Mouse (Mus musculus) cerebellum, postnatal 4 days (tissue): Measurements from ENCODE around the gene Rragb.
A peak's percentile ranks its signal among the peaks of the same experiment; 100 is the strongest.
"Not testable (repeated sequence)": the region's sequence is repeated elsewhere in the genome, so short reads cannot be mapped to it uniquely, and the experiment has no call there.

Source experiments
- DNase-seq, 2 experiments: peaks; one replicate each; pipeline ENCODE4 v3.0.0; 2022; ENCODE audit warnings: low spot score in 2 of 2, mixed read lengths in 1 of 2

Gene Rragb

GRCm38 (mm10) chrX:153139734-153140515, at the start of gene Rragb:
Gene Rragb, plus strand, starts transcription at chrX:153139981.
- DNase-seq = peak; percentile 46 to 77

GRCm38 (mm10) chrX:153118486-153118885, 21.3 kb upstream of the Rragb start, which contains the start of gene Foxr2:
Gene Foxr2, plus strand, starts transcription at chrX:153118786.
- DNase-seq = no peak

GRCm38 (mm10) chrX:153119013-153119412, 20.8 kb upstream of the Rragb start:
- DNase-seq = no peak

GRCm38 (mm10) chrX:153142656-153143055, 2.9 kb downstream of the Rragb start:
- no peak for DNase-seq

GRCm38 (mm10) chrX:153151766-153152165, 12.0 kb downstream of the Rragb start:
- DNase-seq = no peak

- DNase-seq = peak in 1 of 2 experiments; percentile 8
Observed at GRCm38 (mm10) chrX:153155322-153155721, 15.5 kb downstream of the Rragb start.

- DNase-seq = no peak
Observed at GRCm38 (mm10) chrX:153174786-153175185, 35.0 kb downstream of the Rragb start.

GRCm38 (mm10) chrX:153182221-153182620, 42.4 kb downstream of the Rragb start:
- no peak for DNase-seq

- DNase-seq = not testable (repeated sequence)
Observed at GRCm38 (mm10) chrX:153199185-153199584, 59.4 kb downstream of the Rragb start.

- no peak for DNase-seq
Observed at GRCm38 (mm10) chrX:153211101-153211500, 71.3 kb downstream of the Rragb start.
